Mouse (Mus musculus): ENCODE results near the gene Cox19. TPM values are rescaled to one million over a fixed set of nuclear protein-coding genes. Genes with fewer than 3 reads are reported as not detected.

The Cox19 gene
- polyA plus RNA-seq, 1 experiment from 2014 or later, result 113 TPM

DNA sequence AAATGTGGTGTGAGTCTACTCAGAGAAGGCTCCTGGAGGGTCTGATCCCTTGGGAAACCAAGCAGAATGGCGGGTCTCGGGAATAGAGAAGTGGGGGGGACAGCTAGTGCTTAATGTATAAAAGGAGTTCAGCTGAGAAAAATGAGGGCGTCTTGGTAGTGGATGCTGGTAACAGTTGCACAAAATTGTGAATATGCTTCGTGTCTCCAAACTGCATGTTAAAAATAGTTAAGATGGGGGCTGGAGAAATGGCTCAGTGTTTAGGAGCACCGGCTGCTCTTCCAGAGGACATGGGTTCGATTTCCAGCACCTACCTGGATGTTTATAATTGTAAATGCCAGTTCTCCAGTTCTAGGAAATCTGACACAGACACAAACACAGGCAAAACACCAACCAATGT, 29.9 kb downstream of the Cox19 start:
- Histone ChIP-seq H3K4me2 (ENCODE audit: low read depth, low read length) (no peak overlapping the region), H3K9me3 (ENCODE audit: control insufficient read depth, low read length) (no peaks in the 10 kb centered on the region), H3K4me3 (ENCODE audit: low read depth, low read length) (no peak overlapping the region), H3K36me3 (ENCODE audit: control insufficient read depth, insufficient read depth, low read length) (no peaks in the 10 kb centered on the region), H3K9ac (replicated peaks; ENCODE audit: low read depth, low read length) (no peak overlapping the region), H3K27me3 (ENCODE audit: control insufficient read depth, insufficient read depth, low read length) (peaks cover 17% of the 10 kb centered on the region), H3K27ac (ENCODE audit: low read depth, low read length) (no peak overlapping the region), H3K4me1 (ENCODE audit: control insufficient read depth, insufficient read depth, low read length) (0 out of 2 replicates have a peak, but pooled peaks cover 3% of the 10 kb centered on the region)
- ATAC-seq (ENCODE audit: low read depth), result no peak
- 89% methylated on average over 6 of the region's 6 CpGs for WGBS

DNA sequence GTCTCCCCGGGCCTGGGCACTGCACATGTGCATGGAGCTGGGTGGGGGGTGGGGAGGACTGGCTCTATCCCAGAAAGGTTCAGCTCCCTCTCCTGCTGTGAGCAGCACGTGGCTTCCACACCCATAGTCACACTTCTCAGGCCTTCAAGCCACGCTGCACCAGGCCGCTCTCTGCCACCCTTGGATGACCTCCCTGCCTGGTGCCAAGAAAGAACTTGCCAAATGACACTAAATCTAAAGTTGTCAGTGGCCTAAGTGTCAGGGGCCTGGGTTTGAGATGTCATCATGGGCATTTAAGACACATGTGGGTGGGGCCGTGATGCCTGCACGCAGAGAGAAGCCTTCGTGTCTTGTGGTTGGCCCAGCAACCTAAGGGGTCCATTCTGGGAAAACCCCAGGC, 30.8 kb downstream of the Cox19 start:
- Histone ChIP-seq H3K4me2 (ENCODE audit: low read depth, low read length) (no peak overlapping the region), H3K36me3 (ENCODE audit: control insufficient read depth, insufficient read depth, low read length) (no peaks in the 10 kb centered on the region), H3K9ac (replicated peaks; ENCODE audit: low read depth, low read length) (no peak overlapping the region), H3K4me3 (ENCODE audit: low read depth, low read length) (no peak overlapping the region), H3K27ac (ENCODE audit: low read depth, low read length) (no peak overlapping the region), H3K9me3 (ENCODE audit: control insufficient read depth, low read length) (no peaks in the 10 kb centered on the region), H3K4me1 (ENCODE audit: control insufficient read depth, insufficient read depth, low read length) (0 out of 2 replicates have a peak, but pooled peaks cover 3% of the 10 kb centered on the region), H3K27me3 (ENCODE audit: control insufficient read depth, insufficient read depth, low read length) (peaks cover 12% of the 10 kb centered on the region; the same call in 1 of the 2 replicates)
- WGBS, result 76% methylated on average over 7 of the region's 7 CpGs
- ATAC-seq (ENCODE audit: low read depth), result no peak

DNA sequence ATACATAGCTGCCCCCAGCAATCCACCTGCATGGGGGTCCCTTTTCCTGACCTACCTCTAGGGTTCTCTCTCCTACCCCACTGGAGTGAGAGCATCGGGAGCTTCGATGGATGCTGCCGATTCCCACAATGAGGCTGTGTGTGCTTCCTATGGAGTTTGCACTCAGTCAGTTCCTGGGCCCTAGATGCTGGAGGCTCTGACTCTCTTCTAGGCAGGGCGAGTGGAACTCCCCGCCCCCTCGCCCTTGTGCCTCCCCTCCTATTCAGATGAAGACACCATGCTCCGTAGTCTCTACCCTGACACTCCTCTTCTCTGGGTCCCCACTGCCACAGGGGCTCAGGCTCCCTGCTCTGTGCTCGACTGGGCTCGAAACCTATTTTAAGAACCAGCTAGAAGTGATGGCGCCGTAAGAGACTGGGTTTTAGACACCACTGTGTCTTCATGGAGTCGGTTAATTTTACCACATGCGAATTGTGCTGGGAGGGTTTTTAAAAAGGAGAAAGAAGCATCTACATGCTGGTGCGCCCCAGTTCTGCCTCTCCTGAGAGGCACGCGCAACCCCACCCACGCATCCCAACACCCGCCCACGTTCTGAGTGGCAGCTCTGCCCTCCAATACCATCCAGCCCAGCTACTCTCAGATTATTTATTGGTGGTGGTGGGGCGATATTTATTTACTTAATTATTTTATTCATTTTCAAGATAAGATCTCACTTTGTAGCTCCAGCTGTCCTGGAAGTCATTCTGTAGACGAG, 33.3 kb downstream of the Cox19 start:
- no peak overlapping the region for H3K4me3 ChIP-seq (ENCODE audit: low read depth, low read length)
- H3K27me3 ChIP-seq (ENCODE audit: control insufficient read depth, insufficient read depth, low read length), result no peaks in the 10 kb centered on the region
- no peaks in the 10 kb centered on the region for H3K4me1 ChIP-seq (ENCODE audit: control insufficient read depth, insufficient read depth, low read length)
- ATAC-seq (ENCODE audit: low read depth), result no peak
- H3K36me3 ChIP-seq (ENCODE audit: control insufficient read depth, insufficient read depth, low read length), result no peaks in the 10 kb centered on the region
- WGBS, result 67% methylated on average over 21 of the region's 21 CpGs
- no peak overlapping the region for H3K9ac ChIP-seq (replicated peaks; ENCODE audit: low read depth, low read length)
- no peak overlapping the region for H3K4me2 ChIP-seq (ENCODE audit: low read depth, low read length)
- H3K27ac ChIP-seq (ENCODE audit: low read depth, low read length), result no peak overlapping the region
- no peaks in the 10 kb centered on the region for H3K9me3 ChIP-seq (ENCODE audit: control insufficient read depth, low read length)

DNA sequence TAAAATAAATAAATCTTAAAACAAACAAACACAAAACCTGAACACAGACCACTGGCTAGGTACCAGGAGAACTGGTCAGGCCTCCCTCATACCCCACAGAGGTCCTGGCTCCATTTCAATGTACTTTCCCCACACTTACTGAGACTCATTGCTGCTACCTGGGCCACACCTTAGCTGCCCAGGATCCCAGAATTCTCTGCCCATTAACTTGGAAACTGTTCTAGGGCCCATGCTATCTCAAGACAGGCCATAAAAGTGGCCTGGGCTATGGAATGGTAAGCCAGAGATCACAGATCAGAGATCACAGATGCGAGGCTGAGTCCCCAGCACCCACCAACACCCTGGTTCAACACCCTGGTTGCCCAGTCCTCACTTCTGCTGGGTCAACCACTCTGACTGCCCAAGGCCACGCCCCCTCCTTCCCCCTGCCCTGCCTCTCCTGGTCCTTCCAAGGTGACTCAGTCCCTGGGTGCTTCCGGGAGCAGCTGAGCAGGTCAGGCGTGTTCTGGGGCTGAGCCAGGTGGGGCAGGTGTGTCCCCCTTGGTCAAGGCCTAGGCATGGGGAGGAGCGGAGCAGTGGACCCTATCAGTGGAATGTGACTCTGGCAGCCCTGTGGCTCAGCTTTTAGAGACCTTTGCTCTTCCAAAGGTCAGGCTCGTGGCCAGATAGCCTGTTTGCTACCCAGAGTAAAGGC, 34.1 kb downstream of the Cox19 start:
- no peak for ATAC-seq (ENCODE audit: low read depth)
- Histone ChIP-seq H3K4me3 (ENCODE audit: low read depth, low read length) (no peak overlapping the region), H3K9ac (replicated peaks; ENCODE audit: low read depth, low read length) (no peak overlapping the region), H3K4me2 (ENCODE audit: low read depth, low read length) (no peak overlapping the region), H3K4me1 (ENCODE audit: control insufficient read depth, insufficient read depth, low read length) (no peaks in the 10 kb centered on the region), H3K36me3 (ENCODE audit: control insufficient read depth, insufficient read depth, low read length) (no peaks in the 10 kb centered on the region), H3K9me3 (ENCODE audit: control insufficient read depth, low read length) (no peaks in the 10 kb centered on the region), H3K27ac (ENCODE audit: low read depth, low read length) (no peak overlapping the region), H3K27me3 (ENCODE audit: control insufficient read depth, insufficient read depth, low read length) (no peaks in the 10 kb centered on the region)
- 83% methylated on average over 6 of the region's 6 CpGs for WGBS

DNA sequence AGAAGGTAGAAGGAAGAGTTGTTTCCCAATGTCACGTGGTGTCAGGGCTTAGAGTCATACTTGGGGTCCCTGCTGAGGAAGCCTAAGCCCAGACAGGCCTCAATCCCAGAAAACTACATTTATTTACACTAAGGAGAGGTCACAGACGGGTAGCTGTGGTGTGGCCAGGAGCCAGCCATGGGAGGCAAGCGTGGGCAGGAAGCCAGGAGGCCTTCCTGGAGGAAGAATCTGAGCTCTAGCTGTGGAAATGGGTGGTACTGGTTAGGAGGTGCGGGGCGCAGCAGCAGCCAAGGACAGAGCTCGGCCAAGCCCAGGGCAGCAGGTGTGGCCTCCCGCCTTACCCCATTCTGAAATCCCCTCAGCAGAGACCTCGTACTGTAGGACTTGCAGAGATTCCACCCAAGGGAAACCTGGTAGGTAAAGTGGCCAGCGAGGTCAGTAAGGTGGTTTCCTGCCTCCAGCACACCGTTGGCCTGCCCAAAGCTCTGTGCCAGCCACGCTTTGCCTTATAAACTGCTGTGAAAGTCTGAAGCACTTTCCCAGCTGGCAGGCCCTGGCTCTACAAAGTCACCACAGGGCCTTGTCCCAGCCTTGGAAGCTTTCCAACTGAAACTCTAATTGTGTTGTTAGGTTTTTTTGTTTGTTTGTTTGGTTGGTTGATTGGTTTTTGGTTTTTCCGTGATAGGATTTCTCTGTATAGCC, 36.1 kb downstream of the Cox19 start:
- no peaks in the 10 kb centered on the region for H3K36me3 ChIP-seq (ENCODE audit: control insufficient read depth, insufficient read depth, low read length)
- H3K4me1 ChIP-seq (ENCODE audit: control insufficient read depth, insufficient read depth, low read length), result no peaks in the 10 kb centered on the region
- H3K4me3 ChIP-seq (ENCODE audit: low read depth, low read length), result no peak overlapping the region
- WGBS, result 87% methylated on average over 12 of the region's 12 CpGs
- H3K4me2 ChIP-seq (ENCODE audit: low read depth, low read length), result no peak overlapping the region
- no peak for ATAC-seq (ENCODE audit: low read depth)
- H3K27ac ChIP-seq (ENCODE audit: low read depth, low read length), result no peak overlapping the region
- H3K9ac ChIP-seq (replicated peaks; ENCODE audit: low read depth, low read length), result no peak overlapping the region
- no peaks in the 10 kb centered on the region for H3K27me3 ChIP-seq (ENCODE audit: control insufficient read depth, insufficient read depth, low read length)
- H3K9me3 ChIP-seq (ENCODE audit: control insufficient read depth, low read length), result no peaks in the 10 kb centered on the region

DNA sequence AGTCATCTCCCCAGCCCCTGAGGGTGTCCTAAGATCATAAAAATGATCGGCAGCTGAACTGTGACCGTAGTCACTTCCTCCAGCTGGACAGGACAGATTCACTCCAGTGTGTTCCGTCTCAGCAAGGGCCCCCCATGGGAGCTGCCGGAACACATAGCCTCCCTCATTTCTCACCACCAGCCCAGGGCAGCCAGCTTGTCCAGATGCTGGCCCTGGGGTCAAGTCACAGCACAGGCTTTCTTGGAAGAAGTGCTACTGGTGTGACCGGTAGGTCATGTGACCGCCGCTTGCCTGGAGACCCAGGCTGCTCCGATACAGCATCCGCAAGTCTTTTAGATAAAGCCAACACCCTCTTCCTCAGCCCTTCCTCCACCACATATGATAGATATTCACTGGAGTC, 37.7 kb downstream of the Cox19 start:
- Histone ChIP-seq H3K4me3 (ENCODE audit: low read depth, low read length) (no peak overlapping the region), H3K9me3 (ENCODE audit: control insufficient read depth, low read length) (no peaks in the 10 kb centered on the region), H3K27ac (ENCODE audit: low read depth, low read length) (no peak overlapping the region), H3K27me3 (ENCODE audit: control insufficient read depth, insufficient read depth, low read length) (no peaks in the 10 kb centered on the region), H3K36me3 (ENCODE audit: control insufficient read depth, insufficient read depth, low read length) (no peaks in the 10 kb centered on the region), H3K9ac (replicated peaks; ENCODE audit: low read depth, low read length) (no peak overlapping the region), H3K4me1 (ENCODE audit: control insufficient read depth, insufficient read depth, low read length) (no peaks in the 10 kb centered on the region), H3K4me2 (ENCODE audit: low read depth, low read length) (no peak overlapping the region)
- 76% methylated on average over 9 of the region's 9 CpGs for WGBS
- no peak for ATAC-seq (ENCODE audit: low read depth)

DNA sequence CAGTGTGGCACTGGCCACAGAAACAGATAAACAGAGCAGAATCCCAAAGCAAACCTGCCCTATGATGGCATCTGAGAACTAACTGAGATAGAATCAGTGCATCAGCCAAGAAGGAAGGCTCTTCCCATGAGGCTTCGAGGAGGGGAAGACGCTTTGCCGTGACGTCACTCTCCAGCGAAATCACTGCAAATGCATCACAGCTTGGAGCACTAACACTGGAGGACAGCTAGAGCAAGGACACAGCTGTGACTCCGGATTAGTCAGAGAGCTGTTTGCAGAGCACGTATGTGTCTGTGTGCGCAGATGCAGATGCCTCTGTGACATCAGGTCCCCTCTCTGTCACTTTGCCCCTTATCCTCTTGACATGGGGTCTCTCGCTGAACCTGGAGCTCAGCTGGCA, 39.4 kb downstream of the Cox19 start:
- Histone ChIP-seq H3K4me3 (ENCODE audit: low read depth, low read length) (no peak overlapping the region), H3K4me1 (ENCODE audit: control insufficient read depth, insufficient read depth, low read length) (no peaks in the 10 kb centered on the region), H3K27ac (ENCODE audit: low read depth, low read length) (no peak overlapping the region), H3K36me3 (ENCODE audit: control insufficient read depth, insufficient read depth, low read length) (no peaks in the 10 kb centered on the region), H3K4me2 (ENCODE audit: low read depth, low read length) (no peak overlapping the region), H3K9ac (replicated peaks; ENCODE audit: low read depth, low read length) (no peak overlapping the region), H3K27me3 (ENCODE audit: control insufficient read depth, insufficient read depth, low read length) (no peaks in the 10 kb centered on the region), H3K9me3 (ENCODE audit: control insufficient read depth, low read length) (no peaks in the 10 kb centered on the region)
- no peak for ATAC-seq (ENCODE audit: low read depth)
- 91% methylated on average over 9 of the region's 9 CpGs for WGBS

DNA sequence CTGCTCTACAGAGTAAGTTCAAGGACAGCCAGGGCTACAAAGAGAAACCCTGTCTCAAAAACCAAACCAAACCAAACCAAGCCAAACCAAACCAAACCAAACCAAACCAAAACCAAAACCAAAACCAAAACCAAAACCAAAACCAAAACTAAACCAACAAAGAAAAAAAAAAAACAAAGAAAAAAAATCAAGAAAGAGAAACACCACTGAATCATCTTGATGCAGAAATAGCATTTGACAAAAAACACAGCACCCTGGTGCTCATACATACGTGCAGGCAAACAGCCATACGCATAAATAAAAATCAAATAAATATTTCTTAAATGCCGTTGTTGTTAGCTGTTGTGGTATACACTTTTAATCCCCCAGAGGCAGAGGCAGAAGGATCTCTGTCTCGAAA, 40.7 kb downstream of the Cox19 start:
- Histone ChIP-seq H3K9me3 (ENCODE audit: control insufficient read depth, low read length) (no peaks in the 10 kb centered on the region), H3K4me1 (ENCODE audit: control insufficient read depth, insufficient read depth, low read length) (no peaks in the 10 kb centered on the region), H3K9ac (replicated peaks; ENCODE audit: low read depth, low read length) (no peak overlapping the region), H3K4me3 (ENCODE audit: low read depth, low read length) (no peak overlapping the region), H3K27ac (ENCODE audit: low read depth, low read length) (no peak overlapping the region), H3K36me3 (ENCODE audit: control insufficient read depth, insufficient read depth, low read length) (no peaks in the 10 kb centered on the region), H3K4me2 (ENCODE audit: low read depth, low read length) (no peak overlapping the region), H3K27me3 (ENCODE audit: control insufficient read depth, insufficient read depth, low read length) (no peaks in the 10 kb centered on the region)
- WGBS, result 89% methylated on average over 4 of the region's 4 CpGs
- no peak for ATAC-seq (ENCODE audit: low read depth)

DNA sequence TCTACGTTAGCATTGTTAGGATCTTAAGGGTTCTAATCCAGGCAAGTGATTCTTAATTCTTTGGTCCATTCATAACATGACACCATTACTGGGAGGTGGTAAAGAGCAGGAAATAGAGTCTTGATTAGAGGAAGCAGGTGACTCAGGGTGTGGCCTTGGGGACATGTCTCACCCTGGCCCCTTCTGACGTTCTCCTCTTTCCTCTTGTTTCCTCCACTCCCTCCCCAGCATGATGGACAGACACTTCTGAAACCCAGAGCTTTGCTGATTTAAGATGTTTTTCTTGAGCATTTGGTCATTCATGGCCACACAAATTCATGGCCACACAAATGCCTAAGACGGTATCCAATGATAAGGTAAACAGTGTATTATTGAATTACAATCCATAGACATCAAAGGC, 41.3 kb downstream of the Cox19 start:
- Histone ChIP-seq H3K4me2 (ENCODE audit: low read depth, low read length) (no peak overlapping the region), H3K4me3 (ENCODE audit: low read depth, low read length) (no peak overlapping the region), H3K9ac (replicated peaks; ENCODE audit: low read depth, low read length) (no peak overlapping the region), H3K27ac (ENCODE audit: low read depth, low read length) (no peak overlapping the region), H3K27me3 (ENCODE audit: control insufficient read depth, insufficient read depth, low read length) (no peaks in the 10 kb centered on the region), H3K4me1 (ENCODE audit: control insufficient read depth, insufficient read depth, low read length) (no peaks in the 10 kb centered on the region), H3K9me3 (ENCODE audit: control insufficient read depth, low read length) (no peaks in the 10 kb centered on the region), H3K36me3 (ENCODE audit: control insufficient read depth, insufficient read depth, low read length) (no peaks in the 10 kb centered on the region)
- WGBS, result 81% methylated on average over 3 of the region's 3 CpGs
- ATAC-seq (ENCODE audit: low read depth), result no peak
